Mouse (Mus musculus): ENCODE data around the gene Ehd1.

Ehd1 gene

DNA sequence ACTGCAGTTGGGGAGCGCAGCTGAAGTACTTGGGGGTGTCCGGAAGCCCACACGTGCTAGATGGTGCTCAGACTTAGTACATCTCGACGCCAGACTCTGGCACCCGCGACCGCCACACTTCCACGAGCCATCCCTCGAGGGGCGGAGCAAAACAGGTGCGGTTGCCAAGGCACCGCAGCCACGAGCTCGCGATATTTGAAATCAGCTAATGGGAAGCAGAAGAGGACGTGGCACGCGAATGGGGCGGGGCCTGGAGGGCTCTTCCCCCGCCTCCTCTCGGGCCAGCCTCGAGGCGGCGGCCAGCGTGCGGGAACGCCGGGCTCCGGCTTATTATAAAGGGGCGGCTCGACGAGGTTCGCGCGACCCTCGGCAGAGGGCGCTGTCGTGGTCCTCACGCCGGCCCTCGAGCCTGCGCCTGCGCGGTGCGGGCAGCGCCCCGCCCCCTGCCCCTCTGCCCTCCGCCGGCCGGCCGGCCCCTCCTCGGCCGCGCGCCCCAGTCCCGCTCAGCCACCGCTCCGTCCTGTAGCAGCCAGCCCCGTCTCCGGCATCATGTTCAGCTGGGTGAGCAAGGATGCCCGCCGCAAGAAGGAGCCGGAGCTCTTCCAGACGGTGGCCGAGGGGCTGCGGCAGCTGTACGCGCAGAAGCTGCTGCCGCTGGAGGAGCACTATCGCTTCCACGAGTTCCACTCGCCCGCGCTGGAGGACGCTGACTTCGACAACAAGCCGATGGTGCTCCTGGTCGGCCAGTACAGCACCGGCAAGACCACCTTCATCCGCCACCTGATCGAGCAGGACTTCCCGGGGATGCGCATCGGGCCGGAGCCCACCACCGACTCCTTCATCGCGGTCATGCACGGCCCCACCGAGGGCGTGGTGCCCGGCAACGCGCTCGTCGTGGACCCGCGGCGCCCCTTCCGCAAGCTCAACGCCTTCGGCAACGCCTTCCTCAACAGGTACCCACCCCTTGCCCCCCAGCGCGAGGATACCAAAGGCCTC lies at the start of gene Ehd1:
Gene Ehd1 (plus strand): TSS at position 300 of the 996 bp plus-strand sequence.
- POLR2A ChIA-PET = interaction anchor here (0.6 to 34.9 kb wide), 95 partner anchors 8 to 981 kb away, joined by 3 to 829 read pairs (median 4); partner anchors contain the start of genes Cdc42bpg (in 3 of the 4), Men1 (in 3 of the 4), Arl2 (in 2 of the 4) and Atg2a (in 2 of the 4)
- CTCF ChIA-PET = interaction anchor here (0.6 to 4.4 kb wide), 48 partner anchors 8 to 819 kb away, joined by 3 to 37 read pairs (median 5); partner anchors contain the start of genes Cdc42bpg (in 2 of the 4), Map4k2 (in 2 of the 4), Arl2 (in 1 of the 4) and Men1 (in 1 of the 4)

DNA sequence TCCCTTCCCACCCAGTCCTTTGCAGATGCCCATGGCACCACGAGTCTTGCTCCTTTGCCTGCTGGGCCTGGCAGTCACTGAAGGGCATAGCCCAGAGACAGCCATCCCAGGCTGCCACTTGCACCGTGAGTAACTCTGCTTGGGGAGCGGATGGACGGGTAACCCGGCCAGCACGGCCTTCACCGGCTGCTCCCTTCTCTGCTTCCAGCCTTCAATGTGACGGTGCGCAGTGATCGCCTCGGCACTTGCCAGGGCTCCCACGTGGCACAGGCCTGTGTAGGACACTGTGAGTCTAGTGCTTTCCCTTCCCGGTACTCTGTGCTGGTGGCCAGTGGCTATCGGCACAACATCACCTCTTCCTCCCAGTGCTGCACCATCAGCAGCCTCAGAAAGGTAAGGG lies 49.8 kb upstream of the Ehd1 start:
- POLR2A ChIA-PET = interaction anchor here in 3 of 4 experiments (0.6 to 2.9 kb wide), 25 partner anchors 8 to 421 kb away, joined by 3 to 17 read pairs (median 3); partner anchors contain the start of genes Atg2a (in 2 of the 3), Arl2 (in 1 of the 3), Batf2 (in 1 of the 3) and Cdc42bpg (in 1 of the 3)

GRCm38 (mm10) chr19:6227864-6228263 lies 48.7 kb upstream of the Ehd1 start:
- ChIA-PET CTCF (interaction anchor here in 1 of 4 experiments (1.0 kb wide), 1 partner anchor 303 kb away, joined by 3 read pairs; the partner anchor contains the start of gene Cdc42ep2), POLR2A (interaction anchor here (0.6 to 1.9 kb wide), 8 partner anchors 9 to 682 kb away, joined by 3 to 6 read pairs (median 4); partner anchors contain the start of gene Prdx5 (in 1 of the 4))

More for the DNA sequence above, 49.8 kb upstream of the Ehd1 start:
- CTCF ChIA-PET = interaction anchor here (0.7 to 2.5 kb wide), 15 partner anchors 8 to 440 kb away, joined by 3 to 7 read pairs (median 4); partner anchors contain the start of genes Arl2 (in 2 of the 4), Batf2 (in 1 of the 4), Ppp2r5b (in 1 of the 4) and Znhit2 (in 1 of the 4)

DNA sequence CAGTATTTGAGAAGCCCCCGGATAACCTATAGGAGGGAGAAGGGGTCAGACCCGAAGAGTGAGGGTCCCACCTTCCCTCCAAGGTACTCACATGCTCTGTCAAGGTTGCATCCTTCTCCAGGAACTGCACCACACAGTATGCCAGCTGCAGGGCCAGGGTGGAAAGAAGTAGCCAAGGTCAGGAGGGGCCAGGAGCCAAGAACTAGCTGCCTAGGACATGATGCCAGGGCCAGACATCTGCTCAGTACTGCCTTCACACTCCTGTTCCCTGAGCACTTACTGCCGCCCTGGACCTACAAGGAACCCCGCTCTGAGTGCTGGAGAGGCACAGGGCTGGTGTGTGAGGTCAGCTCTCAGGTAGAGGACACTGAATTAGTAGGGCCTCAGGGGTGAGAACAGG lies 46.1 kb upstream of the Ehd1 start:
- ChIA-PET POLR2A (interaction anchor here in 2 of 4 experiments (0.5 to 1.2 kb wide), 3 partner anchors 60 to 145 kb away, joined by 3 to 5 read pairs (median 3); partner anchors contain the start of gene Men1 (in 1 of the 2)), CTCF (no interaction called here)

GRCm38 (mm10) chr19:6231036-6231435 lies 45.5 kb upstream of the Ehd1 start:
- ChIA-PET POLR2A (interaction anchor here in 1 of 4 experiments (0.8 kb wide), 1 partner anchor 267 kb away, joined by 3 read pairs; the partner anchor contains the start of gene Pola2), CTCF (no interaction called here)

GRCm38 (mm10) chr19:6233647-6234046 lies 42.9 kb upstream of the Ehd1 start:
- POLR2A ChIA-PET = interaction anchor here in 2 of 4 experiments (0.5 to 2.9 kb wide), 9 partner anchors 8 to 292 kb away, joined by 3 to 17 read pairs (median 3); partner anchors contain the start of genes Arl2 (in 1 of the 2) and Gpha2 (in 1 of the 2)
- CTCF ChIA-PET = interaction anchor here in 1 of 4 experiments (2.8 kb wide), 1 partner anchor 92 kb away, joined by 8 read pairs; the partner anchor contains the start of gene Arl2

GRCm38 (mm10) chr19:6234337-6235083 lies 42.0 kb upstream of the Ehd1 start:
- POLR2A ChIA-PET = interaction anchor here in 2 of 4 experiments (0.8 to 2.9 kb wide), 15 partner anchors 8 to 150 kb away, joined by 3 to 17 read pairs (median 6); partner anchors contain the start of genes Arl2 (in 2 of the 2), Gpha2 (in 2 of the 2), Batf2 (in 1 of the 2) and Cdca5 (in 1 of the 2)
- CTCF ChIA-PET = interaction anchor here in 2 of 4 experiments (1.0 to 2.8 kb wide), 6 partner anchors 8 to 217 kb away, joined by 3 to 8 read pairs (median 5); partner anchors contain the start of genes Arl2 (in 1 of the 2), Gpha2 (in 1 of the 2), Map4k2 (in 1 of the 2) and Tm7sf2 (in 1 of the 2)

- CTCF ChIA-PET = interaction anchor here in 3 of 4 experiments (0.6 to 2.8 kb wide), 17 partner anchors 9 to 311 kb away, joined by 3 to 8 read pairs (median 3); partner anchors contain the start of genes Gpha2 (in 2 of the 3), Arl2 (in 1 of the 3), Cdc42bpg (in 1 of the 3) and Map4k2 (in 1 of the 3)
Observed at GRCm38 (mm10) chr19:6235084-6236052, 41.2 kb upstream of the Ehd1 start, which contains the start of gene Ppp2r5b. Gene Ppp2r5b (minus strand): TSS chr19:6235872.

GRCm38 (mm10) chr19:6236053-6236441 lies 40.5 kb upstream of the Ehd1 start:
- CTCF ChIA-PET = interaction anchor here in 3 of 4 experiments (0.6 to 2.8 kb wide), 14 partner anchors 10 to 218 kb away, joined by 3 to 8 read pairs (median 4); partner anchors contain the start of genes Arl2 (in 1 of the 3), Cdc42bpg (in 1 of the 3), Gpha2 (in 1 of the 3) and Sac3d1 (in 1 of the 3)
- POLR2A ChIA-PET = interaction anchor here in 3 of 4 experiments (0.6 to 2.9 kb wide), 20 partner anchors 10 to 674 kb away, joined by 3 to 14 read pairs (median 4); partner anchors contain the start of genes Ehd1 (in 2 of the 3), Gpha2 (in 2 of the 3), Snx15 (in 2 of the 3) and Arl2 (in 1 of the 3)

More at GRCm38 (mm10) chr19:6235084-6236052, 41.2 kb upstream of the Ehd1 start, which contains the start of gene Ppp2r5b:
- POLR2A ChIA-PET = interaction anchor here in 3 of 4 experiments (0.6 to 2.9 kb wide), 26 partner anchors 9 to 674 kb away, joined by 3 to 17 read pairs (median 4); partner anchors contain the start of genes Gpha2 (in 3 of the 3), Arl2 (in 2 of the 3), Ehd1 (in 2 of the 3) and Snx15 (in 2 of the 3)

DNA sequence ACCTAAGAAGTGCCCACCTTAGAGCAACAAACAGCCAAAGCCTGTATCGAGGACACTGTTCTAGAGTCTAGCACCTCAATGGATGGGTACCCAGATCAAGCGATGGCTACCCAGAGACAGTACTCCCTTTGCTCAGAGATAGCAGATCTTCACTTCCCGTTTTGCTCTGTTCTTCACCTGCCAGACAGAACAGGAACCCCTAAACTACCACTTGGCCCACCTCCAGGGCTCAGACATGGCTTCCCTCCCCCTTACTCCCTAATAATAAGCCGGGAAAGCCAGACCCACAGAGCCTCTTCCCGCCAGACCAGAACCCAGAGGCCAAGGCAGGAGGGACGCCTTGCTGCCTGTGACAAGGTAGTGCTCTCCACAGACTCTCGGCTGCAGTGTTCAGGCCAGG lies 39.7 kb upstream of the Ehd1 start:
- ChIA-PET POLR2A (interaction anchor here in 2 of 4 experiments (0.7 to 3.1 kb wide), 13 partner anchors 9 to 127 kb away, joined by 3 to 12 read pairs (median 4); partner anchors contain the start of genes Gpha2 (in 2 of the 2), Arl2 (in 1 of the 2), Batf2 (in 1 of the 2) and Men1 (in 1 of the 2)), CTCF (interaction anchor here in 2 of 4 experiments (1.4 to 1.6 kb wide), 2 partner anchors 70 to 119 kb away, joined by 4 to 6 read pairs; partner anchors contain the start of genes Cdc42bpg (in 1 of the 2) and Sac3d1 (in 1 of the 2))

- POLR2A ChIA-PET = interaction anchor here in 2 of 4 experiments (0.6 to 3.1 kb wide), 16 partner anchors 12 to 182 kb away, joined by 3 to 12 read pairs (median 3); partner anchors contain the start of genes Ehd1 (in 2 of the 2), Gpha2 (in 2 of the 2), Arl2 (in 1 of the 2) and Batf2 (in 1 of the 2)
- CTCF ChIA-PET = interaction anchor here in 1 of 4 experiments (2.2 kb wide), 1 partner anchor 12 kb away, joined by 5 read pairs; the partner anchor contains the start of gene Gpha2
Observed at GRCm38 (mm10) chr19:6238740-6239139, 37.8 kb upstream of the Ehd1 start.

DNA sequence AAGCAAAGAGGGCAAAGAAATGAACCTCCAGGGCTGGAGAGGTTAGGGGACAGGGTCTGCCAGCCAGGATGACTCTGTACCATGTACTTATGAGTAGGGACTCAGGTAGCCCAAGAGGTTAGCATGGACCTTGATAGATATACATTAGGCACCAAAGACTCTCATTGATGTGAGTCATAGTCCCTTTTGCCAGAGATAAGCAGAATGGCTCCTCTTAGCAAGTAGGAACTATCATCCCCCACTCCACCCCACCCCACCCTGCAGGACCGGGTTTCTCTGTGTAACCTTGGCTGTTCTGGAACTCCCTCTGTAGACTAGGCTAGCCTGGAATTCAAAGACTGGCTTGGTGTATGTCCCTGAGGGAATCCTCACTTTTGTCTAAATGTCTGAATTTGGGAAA lies 36.4 kb upstream of the Ehd1 start:
- ChIA-PET POLR2A (interaction anchor here in 1 of 4 experiments (1.1 to 3.1 kb wide), 3 partner anchors 14 to 101 kb away, joined by 3 to 12 read pairs (median 5); partner anchors contain the start of genes Cdc42bpg, Gpha2 and Map4k2), CTCF (interaction anchor here in 1 of 4 experiments (2.2 kb wide), 1 partner anchor 14 kb away, joined by 5 read pairs; the partner anchor contains the start of gene Gpha2)

- ChIA-PET POLR2A (interaction anchor here (0.5 to 2.6 kb wide), 47 partner anchors 9 to 798 kb away, joined by 3 to 27 read pairs (median 4); partner anchors contain the start of genes Ehd1 (in 2 of the 4), Arl2 (in 1 of the 4), Cdc42bpg (in 1 of the 4) and Cdc42ep2 (in 1 of the 4)), CTCF (interaction anchor here in 3 of 4 experiments (0.6 to 2.1 kb wide), 9 partner anchors 23 to 223 kb away, joined by 3 to 11 read pairs (median 5); partner anchors contain the start of genes Arl2 (in 1 of the 3) and Cdc42bpg (in 1 of the 3))
Observed at GRCm38 (mm10) chr19:6240725-6241124, 35.8 kb upstream of the Ehd1 start.

Data from embryonic stem cell, embryonic (primary cell).